26 mouse cellular contexts compared by ENCODE assay signal in genomic region chr15:28162291-28162690, GRCm38 (mm10). TPM values are rescaled to one million over a fixed set of nuclear protein-coding genes. Genes with fewer than 3 reads are reported as not detected.
"Had no signal": no experiment of that assay in that cellular context is flagged by ENCODE, and none has a peak within 500 bp of the region (broad histone marks: within the 10 kb centered on the region; RNA-seq: fewer than 3 reads in every experiment).

No protein-coding gene starts in this region.

- H3K27me3 ChIP-seq: heart, embryonic 12.5 days; heart, embryonic 15.5 days; limb, embryonic 12.5 days; liver, embryonic 13.5 days; liver, embryonic 15.5 days had no signal

- H3K36me3 ChIP-seq: heart, embryonic 12.5 days; heart, embryonic 15.5 days; hindbrain, embryonic 10.5 days; hindbrain, embryonic 12.5 days; limb, embryonic 10.5 days; limb, embryonic 12.5 days; liver, embryonic 13.5 days; liver, embryonic 15.5 days had no signal

- H3K4me3 ChIP-seq: gastrocnemius, adult 2 months; heart, embryonic 12.5 days; heart, embryonic 15.5 days; hindbrain, embryonic 10.5 days; hindbrain, embryonic 12.5 days; layer of hippocampus, adult 2 months; left cerebral cortex, adult 2 months; limb, embryonic 10.5 days; limb, embryonic 12.5 days; liver, embryonic 13.5 days; liver, embryonic 15.5 days had no signal

- H3K4me2 ChIP-seq: heart, embryonic 12.5 days; heart, embryonic 15.5 days; hindbrain, embryonic 12.5 days; hindbrain, embryonic 14.5 days; limb, embryonic 12.5 days; liver, embryonic 11.5 days; liver, embryonic 13.5 days; liver, embryonic 15.5 days had no signal

- ATAC-seq: hindbrain, embryonic 16.5 days; inflammation-experienced regulatory T-cells, adult 6 months; intestine, postnatal 0 days had no signal

- H3K27ac ChIP-seq: gastrocnemius, adult 2 months; hindbrain, embryonic 10.5 days; hindbrain, embryonic 12.5 days; hindbrain, embryonic 14.5 days; layer of hippocampus, adult 2 months; left cerebral cortex, adult 2 months; limb, embryonic 10.5 days; limb, embryonic 12.5 days; liver, embryonic 13.5 days; liver, embryonic 15.5 days had no signal

- H3K9ac ChIP-seq: heart, embryonic 12.5 days; heart, embryonic 15.5 days; hindbrain, embryonic 12.5 days; hindbrain, embryonic 14.5 days; limb, embryonic 12.5 days; liver, embryonic 13.5 days; liver, embryonic 15.5 days had no signal

- H3K4me1 ChIP-seq: liver, embryonic 13.5 days; liver, embryonic 15.5 days had no signal

- H3K9me3 ChIP-seq: heart, embryonic 12.5 days; heart, embryonic 15.5 days; hindbrain, embryonic 10.5 days; hindbrain, embryonic 12.5 days; limb, embryonic 10.5 days; limb, embryonic 12.5 days; liver, embryonic 13.5 days; liver, embryonic 15.5 days had no signal

- DNase-seq: gastrocnemius, adult 2 months; gastrocnemius, postnatal 10 days; gastrocnemius, postnatal 25 days; heart, postnatal 4 days; kidney, adult 18-20 months; kidney, adult 8-10 months; kidney, postnatal 10 days; kidney, postnatal 25 days; kidney, postnatal 4 days; liver; liver, embryonic 13.5 days had no signal

RNA-seq across cellular contexts. Expression of gene Dnah5, which starts 41.3 kb away (rescaled TPM):
- total RNA-seq: gastrocnemius, adult 2 months; gastrocnemius, postnatal 25 days; granulocyte monocyte progenitor cell, adult 5-6 weeks had no signal
- polyA plus RNA-seq: heart, embryonic 12.5 days; limb, embryonic 10.5 days; limb, embryonic 12.5 days; liver, embryonic 15.5 days had no signal
